Mouse (Mus musculus): ENCODE results near the gene Nufip1. TPM values are rescaled to one million over a fixed set of nuclear protein-coding genes. Genes with fewer than 3 reads are reported as not detected.

The Nufip1 gene
- 2.1 and 2.9 TPM in 2 replicates for polyA plus RNA-seq (2012; rRNA removed)

DNA sequence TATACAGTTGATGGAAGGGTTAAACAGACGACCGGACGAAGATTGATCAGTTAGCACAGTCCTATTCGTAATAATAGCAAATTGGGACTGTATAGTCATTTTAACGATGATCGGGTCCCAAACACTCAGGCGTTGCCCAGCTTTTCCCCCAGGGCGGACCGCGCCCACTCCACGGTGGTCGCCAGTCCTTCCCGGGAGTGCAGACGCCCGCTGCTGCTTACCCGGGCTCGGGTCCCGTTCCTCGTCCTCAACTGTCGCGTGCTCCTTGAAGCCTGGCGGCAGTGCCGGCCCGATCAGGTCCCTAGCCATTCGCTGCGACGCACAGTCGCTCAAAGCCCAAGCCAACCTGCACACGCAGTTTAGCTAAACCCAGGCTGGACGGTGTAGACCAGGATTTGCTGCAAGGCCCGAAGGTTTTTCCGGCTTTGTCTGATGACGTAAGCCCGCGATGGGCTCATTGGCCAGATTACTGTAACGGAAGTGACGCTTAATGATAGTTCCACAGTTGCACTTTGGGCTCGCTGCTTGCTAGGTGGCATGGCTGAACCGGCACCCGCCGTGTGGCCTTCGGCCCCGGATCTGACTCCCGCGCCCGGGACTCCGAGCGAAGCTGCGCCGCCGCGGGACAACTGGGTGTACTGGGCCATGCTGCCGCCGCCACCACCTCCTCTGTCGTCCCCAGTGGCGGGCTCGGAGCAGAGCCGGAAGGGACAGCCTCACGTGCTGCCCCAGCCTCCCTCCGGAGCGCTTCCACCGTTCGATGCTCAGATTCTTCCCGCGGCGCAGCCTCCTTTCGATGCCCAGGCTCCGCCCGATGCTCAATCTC is at the start of gene Nufip1, which contains the start of gene Gpalpp1:
TSS of gene Nufip1 (plus strand) at position 496 of the 826 bp plus-strand sequence.
TSS of gene Gpalpp1 (minus strand) at position 365 of the 826 bp plus-strand sequence.
- under 1% methylated on average over 69 of the region's 69 CpGs for WGBS

GRCm38 (mm10) chr14:76067237-76067636 is 43.5 kb upstream of the Nufip1 start:
- WGBS = 40% methylated on average over 1 of the region's 1 CpGs
- no peak for DNase-seq (ENCODE audit: low read depth, low spot score)

More for the DNA sequence above, at the start of gene Nufip1, which contains the start of gene Gpalpp1:
- DNase-seq (ENCODE audit: low read depth, low spot score) = peak; percentile 95

- DNase-seq (ENCODE audit: low read depth, low spot score) = peak; percentile 64
- 13% methylated on average over 4 of the region's 4 CpGs for WGBS
Measured at GRCm38 (mm10) chr14:76068296-76068695, 42.4 kb upstream of the Nufip1 start.

DNA sequence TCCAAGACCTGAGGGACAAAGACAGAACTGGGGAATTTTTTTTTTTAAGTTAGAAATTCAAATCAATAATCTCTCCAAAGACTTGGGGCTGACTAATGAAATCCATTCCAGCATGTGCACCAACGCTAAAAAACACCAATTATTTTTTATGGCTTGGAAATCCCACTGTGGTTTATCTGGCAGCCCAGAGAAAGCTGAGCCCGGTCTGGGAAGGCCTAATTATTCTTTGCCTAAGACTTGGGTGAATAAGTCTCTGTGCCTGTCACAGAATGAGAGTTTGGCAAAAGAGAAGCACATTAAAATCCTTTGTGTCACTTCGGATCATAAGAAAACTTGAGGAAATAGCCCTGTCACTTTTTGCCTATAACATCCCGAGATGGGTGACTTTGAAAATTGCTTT is 41.4 kb upstream of the Nufip1 start:
- DNase-seq (ENCODE audit: low read depth, low spot score) = no peak
- 79% methylated on average over 4 of the region's 4 CpGs for WGBS

GRCm38 (mm10) chr14:76072626-76073025 is 38.1 kb upstream of the Nufip1 start:
- no peak for DNase-seq (ENCODE audit: low read depth, low spot score)

GRCm38 (mm10) chr14:76074206-76074605 is 36.5 kb upstream of the Nufip1 start:
- 74% methylated on average over 1 of the region's 1 CpGs for WGBS

More at GRCm38 (mm10) chr14:76072626-76073025, 38.1 kb upstream of the Nufip1 start:
- WGBS = 29% methylated on average over 2 of the region's 2 CpGs

GRCm38 (mm10) chr14:76075721-76076120 is 35.0 kb upstream of the Nufip1 start:
- 29% methylated on average over 4 of the region's 4 CpGs for WGBS
- no peak for DNase-seq (ENCODE audit: low read depth, low spot score)

More at GRCm38 (mm10) chr14:76074206-76074605, 36.5 kb upstream of the Nufip1 start:
- no peak for DNase-seq (ENCODE audit: low read depth, low spot score)

DNA sequence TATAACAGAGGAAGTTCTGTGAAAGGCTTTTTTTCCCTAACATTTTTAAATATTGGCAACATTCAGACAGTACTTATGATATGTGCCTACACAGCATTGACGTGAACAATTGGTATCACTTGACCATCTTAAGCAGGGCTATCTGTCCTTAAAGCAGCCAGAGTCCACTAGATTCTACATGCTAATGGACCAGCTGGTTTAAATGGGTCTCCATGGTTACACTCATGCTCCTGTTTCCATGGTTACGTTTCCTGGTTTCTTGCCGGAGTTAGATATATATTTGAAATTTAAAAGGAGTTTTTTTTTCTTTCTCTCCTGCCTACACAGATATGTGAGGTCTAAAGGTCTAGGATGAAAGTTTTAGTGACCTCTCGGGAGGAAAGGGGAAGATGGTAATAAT is 34.1 kb upstream of the Nufip1 start:
- WGBS = 61% methylated on average over 4 of the region's 4 CpGs
- DNase-seq (ENCODE audit: low read depth, low spot score) = no peak

- WGBS = 48% methylated on average over 9 of the region's 9 CpGs
Measured at GRCm38 (mm10) chr14:76077088-76077491, 33.6 kb upstream of the Nufip1 start.

GRCm38 (mm10) chr14:76081451-76081850 is 29.2 kb upstream of the Nufip1 start:
- 59% methylated on average over 11 of the region's 11 CpGs for WGBS
- DNase-seq (ENCODE audit: low read depth, low spot score) = no peak

More at GRCm38 (mm10) chr14:76077088-76077491, 33.6 kb upstream of the Nufip1 start:
- no peak for DNase-seq (ENCODE audit: low read depth, low spot score)

GRCm38 (mm10) chr14:76082086-76082636 is 28.5 kb upstream of the Nufip1 start:
- WGBS = 83% methylated on average over 13 of the region's 13 CpGs
- DNase-seq (ENCODE audit: low read depth, low spot score) = no peak

DNA sequence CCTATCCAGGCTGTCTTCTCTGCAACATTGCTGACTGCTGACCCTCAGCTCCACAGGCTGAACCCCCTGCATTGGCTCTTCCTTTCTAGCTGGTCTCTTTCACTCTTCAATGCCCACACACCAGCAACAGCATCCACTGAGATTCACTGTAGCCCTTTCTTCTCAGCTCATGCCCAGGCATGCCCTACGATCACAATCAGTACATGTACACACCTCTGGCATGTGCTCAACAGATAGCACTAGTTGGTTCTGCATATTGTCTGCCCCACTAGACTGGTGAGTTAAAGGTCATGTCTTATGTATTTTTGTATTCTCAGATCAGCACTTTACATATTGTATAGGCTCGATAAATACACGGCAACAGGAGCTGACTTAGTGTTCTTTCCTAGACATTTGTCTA is 26.5 kb upstream of the Nufip1 start:
- no peak for DNase-seq (ENCODE audit: low read depth, low spot score)
- WGBS = 81% methylated on average over 3 of the region's 3 CpGs

GRCm38 (mm10) chr14:76097244-76097643 is 13.4 kb upstream of the Nufip1 start:
- WGBS = 83% methylated on average over 7 of the region's 7 CpGs
- DNase-seq (ENCODE audit: low read depth, low spot score) = no peak

GRCm38 (mm10) chr14:76097815-76098214 is 12.9 kb upstream of the Nufip1 start:
- no peak for DNase-seq (ENCODE audit: low read depth, low spot score)
- 89% methylated on average over 5 of the region's 5 CpGs for WGBS

- DNase-seq (ENCODE audit: low read depth, low spot score) = no peak
- WGBS = 88% methylated on average over 9 of the region's 9 CpGs
Measured at GRCm38 (mm10) chr14:76099543-76099942, 11.1 kb upstream of the Nufip1 start.

DNA sequence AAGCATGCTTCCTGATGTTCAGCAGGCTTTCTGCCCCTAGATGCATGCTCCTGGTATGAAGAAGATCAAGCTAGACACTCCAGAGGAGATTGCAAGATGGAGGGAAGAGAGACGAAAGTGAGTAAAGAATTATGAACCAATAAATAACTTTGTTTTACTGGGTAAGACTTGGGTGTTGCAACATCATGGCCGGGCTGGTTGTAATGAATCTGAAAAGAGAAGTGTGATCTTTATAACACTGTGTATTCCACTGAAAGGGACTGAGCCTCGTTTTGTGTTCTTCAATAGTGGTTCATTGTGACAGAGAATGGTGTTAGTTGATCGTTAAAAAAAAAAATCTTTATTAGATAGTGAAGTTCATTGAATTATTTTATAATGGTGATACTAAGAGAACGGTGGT is 5.1 kb downstream of the Nufip1 start:
- no peak for DNase-seq (ENCODE audit: low read depth, low spot score)
- 67% methylated on average over 5 of the region's 5 CpGs for WGBS

DNA sequence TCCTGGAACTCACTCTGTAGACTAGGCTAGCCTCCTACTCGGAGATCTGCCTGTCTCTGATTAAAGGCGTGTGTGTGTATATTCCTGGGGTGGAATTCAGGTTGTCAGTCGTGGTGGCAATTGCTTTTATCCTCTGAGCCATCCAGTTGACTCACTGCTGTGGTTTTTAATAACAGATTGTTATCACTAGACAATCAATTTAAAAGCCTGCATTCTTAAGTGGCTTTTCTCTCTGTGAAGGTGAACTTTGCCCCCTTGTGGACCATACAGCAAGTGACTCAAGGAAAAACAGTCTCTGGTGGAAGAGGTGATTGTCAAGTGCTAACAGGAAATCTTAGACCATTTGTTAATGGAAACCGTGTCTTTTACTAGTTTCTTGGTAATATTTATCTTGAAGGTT is 8.3 kb downstream of the Nufip1 start:
- 24% methylated on average over 4 of the region's 4 CpGs for WGBS
- DNase-seq (ENCODE audit: low read depth, low spot score) = peak; percentile 14

- 88% methylated on average over 4 of the region's 4 CpGs for WGBS
Measured at GRCm38 (mm10) chr14:76120472-76120871, 9.8 kb downstream of the Nufip1 start.

GRCm38 (mm10) chr14:76121901-76122662 is 11.4 kb downstream of the Nufip1 start:
- DNase-seq (ENCODE audit: low read depth, low spot score) = no peak
- WGBS = 55% methylated on average over 6 of the region's 6 CpGs

More at GRCm38 (mm10) chr14:76120472-76120871, 9.8 kb downstream of the Nufip1 start:
- no peak for DNase-seq (ENCODE audit: low read depth, low spot score)

- 91% methylated on average over 8 of the region's 8 CpGs for WGBS
- no peak for DNase-seq (ENCODE audit: low read depth, low spot score)
Measured at GRCm38 (mm10) chr14:76122663-76123058, 12.0 kb downstream of the Nufip1 start.

Measured in large intestine, adult 2 months (tissue).